Comparison of ENCODE assay signal across 8 mouse cellular contexts in the genomic region with DNA sequence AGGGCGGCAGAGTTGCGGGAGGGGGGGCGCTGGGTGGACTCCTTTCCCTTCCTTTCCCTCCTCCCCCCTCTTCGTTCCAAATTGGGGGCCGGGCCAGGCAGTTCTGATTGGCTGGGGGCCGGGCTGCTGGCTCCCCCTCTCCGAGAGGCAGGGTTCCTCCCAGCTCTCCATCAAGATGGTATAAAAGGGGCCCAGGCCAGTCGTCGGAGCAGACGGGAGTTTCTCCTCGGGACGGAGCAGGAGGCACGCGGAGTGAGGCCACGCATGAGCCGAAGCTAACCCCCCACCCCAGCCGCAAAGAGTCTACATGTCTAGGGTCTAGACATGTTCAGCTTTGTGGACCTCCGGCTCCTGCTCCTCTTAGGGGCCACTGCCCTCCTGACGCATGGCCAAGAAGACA. TPM values are rescaled to one million over a fixed set of nuclear protein-coding genes. Genes with fewer than 3 reads are reported as not detected.
DNase-seq lines count a peak whose midpoint lies in the region; ATAC-seq and TF ChIP-seq lines count a peak whose summit lies in the region.

Gene Col1a1, plus strand, starts transcription at position 180 of the 400 bp plus-strand sequence.

- no peak for ATAC-seq in hindbrain, embryonic 14.5 days (ENCODE audit: low FRiP score)
- no peak for ATAC-seq in liver, embryonic 12.5 days
- no peak for ATAC-seq in neural tube, embryonic 15.5 days (ENCODE audit: low FRiP score)

- no peak within 1 kb of the TSS for H3K9ac ChIP-seq in hindbrain, embryonic 14.5 days
- peak within 1 kb of the TSS; percentile 45; the same call in 1 of the 2 replicates for H3K9ac ChIP-seq in liver, embryonic 12.5 days
- H3K9ac ChIP-seq in neural tube, embryonic 15.5 days (replicated peaks) = 0 out of 2 replicates have a peak within 1 kb of the TSS, but pooled peaks have one; percentile 20

- intact Hi-C loops in gastrocnemius, adult 2 months (cut with DNase I) = loop anchor here (2.0 kb wide), 1 partner anchor 23 kb away; no protein-coding TSS in a partner anchor

- peak within 1 kb of the TSS; percentile 50 for H3K4me2 ChIP-seq in hindbrain, embryonic 14.5 days (replicated peaks)
- H3K4me2 ChIP-seq in liver, embryonic 12.5 days = peak within 1 kb of the TSS; percentile 64
- H3K4me2 ChIP-seq in neural tube, embryonic 15.5 days = peak within 1 kb of the TSS; percentile 59

- peaks cover 3% of the 10 kb centered on the region; the same call in 1 of the 2 replicates for H3K27me3 ChIP-seq in thymus, adult 2 months (ENCODE audit: control insufficient read depth, insufficient read depth, low read length)
- peaks cover 70% of the 10 kb centered on the region for H3K27me3 ChIP-seq in hindbrain, embryonic 14.5 days (ENCODE audit: control insufficient read depth, insufficient read depth, low read length)
- H3K27me3 ChIP-seq in liver, embryonic 12.5 days (replicated peaks) = peaks cover 97% of the 10 kb centered on the region
- peaks cover 66% of the 10 kb centered on the region for H3K27me3 ChIP-seq in neural tube, embryonic 15.5 days (replicated peaks)

- TF ChIP-seq POLR2A in thymus, adult 2 months (IDR thresholded peaks at IDR 0.05; ENCODE audit: control insufficient read depth, extremely low read depth, insufficient read depth, low read length, poor library complexity) = no peak

- no peak for DNase-seq in thymus, adult 2 months
- DNase-seq in thymus, postnatal 4 days = no peak
- peak; percentile 91 for DNase-seq in gastrocnemius, adult 2 months
- no peak for DNase-seq in hindbrain, embryonic 14.5 days (ENCODE audit: low spot score)
- DNase-seq in cerebellum, adult 11-12 months = no peak
- DNase-seq in spleen, postnatal 14 days (ENCODE audit: low spot score in 2 of 2) = no peak

- no peak within 1 kb of the TSS for H3K4me3 ChIP-seq in thymus, adult 2 months (ENCODE audit: control insufficient read depth, insufficient read depth, low read length)
- peak within 1 kb of the TSS; percentile 77 for H3K4me3 ChIP-seq in gastrocnemius, adult 2 months
- peak within 1 kb of the TSS; percentile 25 for H3K4me3 ChIP-seq in hindbrain, embryonic 14.5 days (replicated peaks; ENCODE audit: low read length)
- H3K4me3 ChIP-seq in liver, embryonic 12.5 days = peak within 1 kb of the TSS; percentile 37
- H3K4me3 ChIP-seq in neural tube, embryonic 15.5 days (replicated peaks) = peak within 1 kb of the TSS; percentile 34

- H3K4me1 ChIP-seq in thymus, adult 2 months (replicated peaks; ENCODE audit: control insufficient read depth, insufficient read depth, low read length) = peaks cover 7% of the 10 kb centered on the region
- peaks cover 12% of the 10 kb centered on the region; the same call in 1 of the 2 replicates for H3K4me1 ChIP-seq in hindbrain, embryonic 14.5 days (replicated peaks; ENCODE audit: control insufficient read depth, insufficient read depth, low read length)
- H3K4me1 ChIP-seq in liver, embryonic 12.5 days = peaks cover 14% of the 10 kb centered on the region
- peaks cover 23% of the 10 kb centered on the region for H3K4me1 ChIP-seq in neural tube, embryonic 15.5 days

- no peak for TF ChIP-seq CTCF in thymus, adult 2 months (IDR thresholded peaks at IDR 0.05; ENCODE audit: borderline replicate concordance, control insufficient read depth, extremely low read depth, insufficient read depth, low read length, poor library complexity)
- TF ChIP-seq CTCF in gastrocnemius, adult 2 months (IDR thresholded peaks at IDR 0.05) = no peak

- H3K36me3 ChIP-seq in thymus, adult 2 months (ENCODE audit: control insufficient read depth, insufficient read depth, low read length) = no peaks in the 10 kb centered on the region
- H3K36me3 ChIP-seq in hindbrain, embryonic 14.5 days (replicated peaks; ENCODE audit: control insufficient read depth, insufficient read depth) = no peaks in the 10 kb centered on the region
- no peaks in the 10 kb centered on the region for H3K36me3 ChIP-seq in liver, embryonic 12.5 days
- no peaks in the 10 kb centered on the region for H3K36me3 ChIP-seq in neural tube, embryonic 15.5 days

- 49% methylated on average over 19 of the region's 19 CpGs for WGBS in thymus, adult 2 months
- WGBS in hindbrain, embryonic 14.5 days = 14% methylated on average over 19 of the region's 19 CpGs
- 17% methylated on average over 19 of the region's 19 CpGs for WGBS in liver, embryonic 12.5 days (ENCODE audit: insufficient replicate concordance)
- WGBS in neural tube, embryonic 15.5 days = 12% methylated on average over 19 of the region's 19 CpGs

- no peak within 1 kb of the TSS for H3K27ac ChIP-seq in thymus, adult 2 months (ENCODE audit: control insufficient read depth, insufficient read depth, low read length)
- H3K27ac ChIP-seq in gastrocnemius, adult 2 months = peak within 1 kb of the TSS; percentile 90
- no peak within 1 kb of the TSS for H3K27ac ChIP-seq in hindbrain, embryonic 14.5 days
- H3K27ac ChIP-seq in liver, embryonic 12.5 days = peak within 1 kb of the TSS; percentile 58; the same call in 1 of the 2 replicates
- peak within 1 kb of the TSS; percentile 48; the same call in 1 of the 2 replicates for H3K27ac ChIP-seq in neural tube, embryonic 15.5 days (replicated peaks)

- H3K9me3 ChIP-seq in hindbrain, embryonic 14.5 days (ENCODE audit: control insufficient read depth, low read length) = no peaks in the 10 kb centered on the region
- no peaks in the 10 kb centered on the region for H3K9me3 ChIP-seq in liver, embryonic 12.5 days (replicated peaks)
- H3K9me3 ChIP-seq in neural tube, embryonic 15.5 days (replicated peaks) = no peaks in the 10 kb centered on the region

RNA-seq across cellular contexts. Expression of gene Col1a1, which starts in this region (rescaled TPM):
- polyA plus RNA-seq in thymus, adult 2 months (2012; rRNA removed) = 11.9 and 18.7 TPM in 2 replicates
- 100 to 1,000 TPM; 154 to 483 TPM for total RNA-seq in gastrocnemius, adult 2 months (2021)
- 125 and 157 TPM in 2 replicates for polyA plus RNA-seq in hindbrain, embryonic 14.5 days (2014; fragmentation: Nextera tagmentation; extraction: Ambion mirVana)
- 135 and 153 TPM in 2 replicates for polyA plus RNA-seq in liver, embryonic 12.5 days (2016; fragmentation: Nextera tagmentation; extraction: Ambion mirVana)
- 317 and 375 TPM in 2 replicates for polyA plus RNA-seq in neural tube, embryonic 15.5 days (2015; fragmentation: Nextera tagmentation; extraction: Ambion mirVana)

Comparison
In these comparisons a context has a peak if more than half of its experiments do, and no peak if none do; other contexts are left out.
1. H3K27ac ChIP-seq: peak in gastrocnemius, adult 2 months (single experiment), liver, embryonic 12.5 days (single experiment) and neural tube, embryonic 15.5 days (single experiment); none in thymus, adult 2 months (single experiment) and hindbrain, embryonic 14.5 days (single experiment).
2. Peak in every context shown above with its lines, with median percentiles within 50 percentile points of each other: H3K4me2 ChIP-seq.